21 mouse cellular contexts compared by ENCODE assay signal in genomic region chr10:81165118-81165517, GRCm38 (mm10). TPM values are rescaled to one million over a fixed set of nuclear protein-coding genes. Genes with fewer than 3 reads are reported as not detected.
DNase-seq lines count a peak whose midpoint lies in the region; ATAC-seq lines count a peak whose summit lies in the region.
"Had no signal": no experiment of that assay in that cellular context is flagged by ENCODE, and none has a peak within 500 bp of the region (broad histone marks: within the 10 kb centered on the region; RNA-seq: fewer than 3 reads in every experiment).

No protein-coding gene starts in this region.

- peak; percentile 18 for DNase-seq in adrenal gland, adult 2 months
- DNase-seq in adrenal gland, postnatal 10 days, result no peak
- peak; percentile 22 for DNase-seq in kidney, postnatal 10 days
- DNase-seq in spleen, postnatal 14 days (ENCODE audit: low spot score in 2 of 2), result no peak
- DNase-seq in left cerebral cortex, postnatal 14 days (ENCODE audit: low spot score in 2 of 2), result no peak
- DNase-seq: heart, postnatal 4 days; kidney, postnatal 14 days; right cerebral cortex, postnatal 4 days; thymus, adult 18-20 months had no signal

- no peak overlapping the region for H3K27ac ChIP-seq in kidney, embryonic 16.5 days (ENCODE audit: low read length)
- H3K27ac ChIP-seq in neural tube, embryonic 12.5 days, result no peak overlapping the region
- H3K27ac ChIP-seq in neural tube, embryonic 15.5 days (replicated peaks), result no peak overlapping the region
- H3K27ac ChIP-seq: embryonic facial prominence, embryonic 12.5 days; forebrain, embryonic 12.5 days; macrophage had no signal

- no peak overlapping the region for H3K4me2 ChIP-seq in kidney, embryonic 16.5 days (replicated peaks; ENCODE audit: low read depth, low read length)
- 0 out of 2 replicates have a peak overlapping the region, but pooled peaks have one; percentile 2 for H3K4me2 ChIP-seq in neural tube, embryonic 12.5 days (replicated peaks)
- no peak overlapping the region for H3K4me2 ChIP-seq in neural tube, embryonic 15.5 days
- H3K4me2 ChIP-seq: embryonic facial prominence, embryonic 12.5 days; forebrain, embryonic 12.5 days; heart, embryonic 11.5 days had no signal

- no peaks in the 10 kb centered on the region for H3K9me3 ChIP-seq in kidney, embryonic 16.5 days (ENCODE audit: low read length)
- H3K9me3 ChIP-seq in neural tube, embryonic 12.5 days, result no peaks in the 10 kb centered on the region
- no peaks in the 10 kb centered on the region for H3K9me3 ChIP-seq in neural tube, embryonic 15.5 days (replicated peaks)
- H3K9me3 ChIP-seq: embryonic facial prominence, embryonic 12.5 days; forebrain, embryonic 12.5 days had no signal

- H3K9ac ChIP-seq in kidney, embryonic 16.5 days (replicated peaks; ENCODE audit: low read length), result no peak overlapping the region
- H3K9ac ChIP-seq in neural tube, embryonic 12.5 days, result peak overlapping the region; percentile 23; the same call in 1 of the 2 replicates
- no peak overlapping the region for H3K9ac ChIP-seq in neural tube, embryonic 15.5 days (replicated peaks)
- H3K9ac ChIP-seq: forebrain, embryonic 12.5 days had no signal

- peaks cover 34% of the 10 kb centered on the region for H3K36me3 ChIP-seq in kidney, embryonic 16.5 days (ENCODE audit: insufficient read depth, low read length)
- H3K36me3 ChIP-seq in neural tube, embryonic 12.5 days, result peaks cover 43% of the 10 kb centered on the region
- H3K36me3 ChIP-seq in neural tube, embryonic 15.5 days, result peaks cover 33% of the 10 kb centered on the region

- ATAC-seq in kidney, embryonic 16.5 days (ENCODE audit: low FRiP score, low TSS enrichment), result no peak
- no peak for ATAC-seq in neural tube, embryonic 12.5 days (ENCODE audit: low FRiP score, low read depth)
- no peak for ATAC-seq in neural tube, embryonic 15.5 days (ENCODE audit: low FRiP score)
- ATAC-seq: midbrain, embryonic 16.5 days had no signal

- intact Hi-C loops in left cerebral cortex, postnatal 14 days (cut with DNase I), result no loop called here

- H3K27me3 ChIP-seq in kidney, embryonic 16.5 days (ENCODE audit: insufficient read depth, low read length), result no peaks in the 10 kb centered on the region
- H3K27me3 ChIP-seq in neural tube, embryonic 12.5 days (replicated peaks), result no peaks in the 10 kb centered on the region
- no peaks in the 10 kb centered on the region for H3K27me3 ChIP-seq in neural tube, embryonic 15.5 days (replicated peaks)
- H3K27me3 ChIP-seq: embryonic facial prominence, embryonic 12.5 days; forebrain, embryonic 12.5 days had no signal

- WGBS in kidney, embryonic 16.5 days, result 46% methylated on average over 8 of the region's 8 CpGs
- 76% methylated on average over 8 of the region's 8 CpGs for WGBS in neural tube, embryonic 12.5 days
- 89% methylated on average over 8 of the region's 8 CpGs for WGBS in neural tube, embryonic 15.5 days

- peaks cover 37% of the 10 kb centered on the region for H3K4me1 ChIP-seq in kidney, embryonic 16.5 days (ENCODE audit: insufficient read depth, low read length)
- H3K4me1 ChIP-seq in neural tube, embryonic 12.5 days, result peaks cover 42% of the 10 kb centered on the region
- peaks cover 60% of the 10 kb centered on the region for H3K4me1 ChIP-seq in neural tube, embryonic 15.5 days

- no peak overlapping the region for H3K4me3 ChIP-seq in kidney, embryonic 16.5 days (ENCODE audit: low read length)
- no peak overlapping the region for H3K4me3 ChIP-seq in neural tube, embryonic 12.5 days
- no peak overlapping the region for H3K4me3 ChIP-seq in neural tube, embryonic 15.5 days (replicated peaks)
- H3K4me3 ChIP-seq: embryonic facial prominence, embryonic 12.5 days; forebrain, embryonic 12.5 days had no signal

RNA-seq across cellular contexts. Expression of gene Pias4, which starts 2.6 kb away (rescaled TPM):
- 10 to 100 TPM; 27.3 to 29.8 TPM for total RNA-seq in adrenal gland, adult 2 months (2021)
- polyA plus RNA-seq in adrenal gland, adult 2 months (2012; rRNA removed), result 41.4 and 48.6 TPM in 2 replicates
- 10 to 100 TPM; 25.8 to 26.5 TPM for total RNA-seq in adrenal gland, postnatal 10 days (2021)
- polyA plus RNA-seq in kidney, embryonic 16.5 days (2015; fragmentation: Nextera tagmentation; extraction: Ambion mirVana), result 51.0 and 56.2 TPM in 2 replicates
- polyA plus RNA-seq in neural tube, embryonic 12.5 days (2016; fragmentation: Nextera tagmentation; extraction: Ambion mirVana), result 67.6 and 70.6 TPM in 2 replicates
- polyA plus RNA-seq in neural tube, embryonic 15.5 days (2015; fragmentation: Nextera tagmentation; extraction: Ambion mirVana), result 52.8 and 57.3 TPM in 2 replicates
- 10 to 100 TPM; 23.7 to 29.9 TPM for total RNA-seq in left cerebral cortex, postnatal 14 days (2021)

RNA-seq across cellular contexts. Expression of gene Eef2, which starts 11.3 kb away (rescaled TPM):
- 1,000 to 10,000 TPM; 1,393 to 1,508 TPM for total RNA-seq in adrenal gland, adult 2 months (2021)
- 1,342 and 1,424 TPM in 2 replicates for polyA plus RNA-seq in adrenal gland, adult 2 months (2012; rRNA removed)
- 1,000 to 10,000 TPM; 1,466 to 1,521 TPM for total RNA-seq in adrenal gland, postnatal 10 days (2021)
- 663 and 672 TPM in 2 replicates for polyA plus RNA-seq in kidney, embryonic 16.5 days (2015; fragmentation: Nextera tagmentation; extraction: Ambion mirVana)
- polyA plus RNA-seq in neural tube, embryonic 12.5 days (2016; fragmentation: Nextera tagmentation; extraction: Ambion mirVana), result 515 and 520 TPM in 2 replicates
- 493 and 549 TPM in 2 replicates for polyA plus RNA-seq in neural tube, embryonic 15.5 days (2015; fragmentation: Nextera tagmentation; extraction: Ambion mirVana)
- 100 to 1,000 TPM; 936 to 941 TPM for total RNA-seq in left cerebral cortex, postnatal 14 days (2021)

RNA-seq across cellular contexts. Expression of gene Dapk3, which starts 17.7 kb away (rescaled TPM):
- total RNA-seq in adrenal gland, adult 2 months (2021), result 10 to 100 TPM; 74.6 to 76.7 TPM
- polyA plus RNA-seq in adrenal gland, adult 2 months (2012; rRNA removed), result 100 and 127 TPM in 2 replicates
- total RNA-seq in adrenal gland, postnatal 10 days (2021), result 10 to 100 TPM; 55.3 to 55.6 TPM
- 38.4 and 39.3 TPM in 2 replicates for polyA plus RNA-seq in kidney, embryonic 16.5 days (2015; fragmentation: Nextera tagmentation; extraction: Ambion mirVana)
- polyA plus RNA-seq in neural tube, embryonic 12.5 days (2016; fragmentation: Nextera tagmentation; extraction: Ambion mirVana), result 87.7 and 88.4 TPM in 2 replicates
- 65.7 and 70.4 TPM in 2 replicates for polyA plus RNA-seq in neural tube, embryonic 15.5 days (2015; fragmentation: Nextera tagmentation; extraction: Ambion mirVana)
- total RNA-seq in left cerebral cortex, postnatal 14 days (2021), result 10 to 100 TPM; 72.2 to 73.3 TPM

RNA-seq across cellular contexts. Expression of gene 4930442H23Rik, which starts 18.5 kb away (rescaled TPM):
- not detected for total RNA-seq in adrenal gland, adult 2 months (2021)
- polyA plus RNA-seq in adrenal gland, adult 2 months (2012; rRNA removed), result 0.12 TPM in 1 of 2 replicates, not detected in the other
- not detected for total RNA-seq in adrenal gland, postnatal 10 days (2021)
- not detected in 2 replicates for polyA plus RNA-seq in kidney, embryonic 16.5 days (2015; fragmentation: Nextera tagmentation; extraction: Ambion mirVana)
- not detected in 2 replicates for polyA plus RNA-seq in neural tube, embryonic 12.5 days (2016; fragmentation: Nextera tagmentation; extraction: Ambion mirVana)
- not detected in 2 replicates for polyA plus RNA-seq in neural tube, embryonic 15.5 days (2015; fragmentation: Nextera tagmentation; extraction: Ambion mirVana)
- not detected for total RNA-seq in left cerebral cortex, postnatal 14 days (2021)
- total RNA-seq: gastrocnemius, postnatal 4 days; heart, postnatal 4 days; left cerebral cortex, adult 8-10 months; liver, adult 2 months had no signal
- polyA plus RNA-seq: embryonic facial prominence, embryonic 12.5 days; forebrain, embryonic 12.5 days; liver, adult 2 months; macrophage; midbrain, embryonic 16.5 days; neural tube, embryonic 11.5 days had no signal

RNA-seq across cellular contexts. Expression of gene Zbtb7a, which starts 30.1 kb away (rescaled TPM):
- total RNA-seq in adrenal gland, adult 2 months (2021), result 10 to 100 TPM; 62.9 to 80.9 TPM
- 150 and 158 TPM in 2 replicates for polyA plus RNA-seq in adrenal gland, adult 2 months (2012; rRNA removed)
- total RNA-seq in adrenal gland, postnatal 10 days (2021), result 10 to 100 TPM; 61.1 to 66.6 TPM
- polyA plus RNA-seq in kidney, embryonic 16.5 days (2015; fragmentation: Nextera tagmentation; extraction: Ambion mirVana), result 24.4 and 25.2 TPM in 2 replicates
- 15.6 and 17.5 TPM in 2 replicates for polyA plus RNA-seq in neural tube, embryonic 12.5 days (2016; fragmentation: Nextera tagmentation; extraction: Ambion mirVana)
- polyA plus RNA-seq in neural tube, embryonic 15.5 days (2015; fragmentation: Nextera tagmentation; extraction: Ambion mirVana), result 14.8 and 21.0 TPM in 2 replicates
- 10 to 100 TPM; 74.8 to 76.0 TPM for total RNA-seq in left cerebral cortex, postnatal 14 days (2021)

Comparison
In these comparisons a context has a peak if more than half of its experiments do, and no peak if none do; other contexts are left out.
1. DNase-seq: peak in adrenal gland, adult 2 months (single experiment) and kidney, postnatal 10 days (single experiment); none in adrenal gland, postnatal 10 days (single experiment), spleen, postnatal 14 days (0 of 2) and left cerebral cortex, postnatal 14 days (0 of 2).